Mouse (Mus musculus) adrenal gland, postnatal 14 days (tissue): Measurements from ENCODE around the gene Lin54. TPM values are rescaled to one million over a fixed set of nuclear protein-coding genes. Genes with fewer than 3 reads are reported as not detected.

Experiments
- DNase-seq: peaks from one replicate; pipeline ENCODE4 v3.0.0; 2021; ENCODE audit warnings: mixed read lengths
- microRNA-seq, 2 experiments: library from miRNA; unstranded; fragments of <30 nt; microRNA quantifications; one replicate each; pipeline ENCODE4 v1.2.0; 2021
- total RNA-seq: library from RNA; stranded (reverse); gene quantifications from 2 replicates; pipeline ENCODE4 v1.2.3, GENCODE M21; 2021

Lin54 gene
- total RNA-seq, 1 experiment from 2014 or later: 15.7 TPM

- no peak for DNase-seq
Observed at GRCm38 (mm10) chr5:100418077-100418476, 82.4 kb downstream of the Lin54 start.

GRCm38 (mm10) chr5:100415761-100416590 lies 84.5 kb downstream of the Lin54 start, which contains the start of gene Sec31a:
Gene Sec31a, minus strand, starts transcription at chr5:100416234.
- peak; percentile 99 for DNase-seq

GRCm38 (mm10) chr5:100414474-100415196 lies 85.8 kb downstream of the Lin54 start:
- DNase-seq: no peak

- no peak for DNase-seq
Observed at GRCm38 (mm10) chr5:100412886-100413285, 87.6 kb downstream of the Lin54 start.

DNA sequence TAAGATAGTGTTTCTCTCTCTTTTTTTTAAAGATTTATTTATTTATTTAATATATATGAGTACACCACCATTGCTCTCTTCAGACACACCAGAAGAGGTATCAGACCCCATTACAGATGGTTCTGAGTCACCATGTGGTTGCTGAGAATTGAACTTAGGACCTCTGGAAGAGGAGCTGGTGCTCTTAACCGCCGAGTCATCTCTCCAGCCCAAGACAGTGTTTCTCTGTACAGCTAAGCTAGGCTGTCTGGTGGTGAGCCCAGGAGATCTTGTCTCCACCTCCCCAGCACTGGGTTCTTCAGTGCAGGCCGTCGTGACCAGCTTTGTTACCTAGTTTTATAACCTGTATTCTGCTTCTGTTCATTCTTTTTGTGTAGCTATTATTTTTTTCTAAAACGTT lies 90.2 kb downstream of the Lin54 start:
- DNase-seq: no peak

DNA sequence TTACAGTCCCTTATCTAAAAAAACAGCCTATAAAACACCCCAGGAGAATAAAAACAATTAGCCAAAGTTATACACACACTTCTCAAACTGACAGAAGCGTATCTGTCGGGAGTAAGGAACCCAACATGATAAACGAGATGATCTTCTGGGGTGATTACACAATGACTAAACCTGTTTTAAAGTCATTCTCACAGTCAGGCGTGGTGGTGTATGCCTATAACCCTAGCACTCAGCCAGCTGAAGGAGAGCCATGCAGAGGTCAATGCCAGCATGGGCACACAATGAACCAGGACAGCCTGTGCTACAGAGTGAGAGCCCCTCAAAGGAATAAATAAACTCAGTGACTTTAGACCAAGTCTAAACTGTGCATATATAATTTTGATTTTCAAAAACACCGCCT lies 92.0 kb downstream of the Lin54 start:
- DNase-seq: no peak

DNA sequence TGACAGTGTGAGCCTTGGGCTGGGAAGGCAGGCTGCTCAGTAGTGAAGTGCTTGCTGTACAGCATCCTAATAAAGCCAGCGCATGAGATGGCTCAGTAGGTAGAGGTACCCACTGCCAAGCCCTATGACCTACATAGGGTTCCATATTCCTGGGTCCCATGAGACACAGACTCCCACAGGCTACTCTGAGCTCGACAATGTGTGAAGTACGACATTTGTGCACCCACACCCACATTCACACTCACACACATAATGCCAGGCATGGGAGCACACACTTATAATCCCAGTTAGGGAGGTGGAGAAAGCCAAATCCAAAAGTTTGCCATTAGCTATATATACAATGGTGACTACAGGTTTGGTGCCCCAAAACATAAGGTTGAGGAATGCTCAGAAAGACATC lies 103.7 kb downstream of the Lin54 start:
- DNase-seq: no peak

DNA sequence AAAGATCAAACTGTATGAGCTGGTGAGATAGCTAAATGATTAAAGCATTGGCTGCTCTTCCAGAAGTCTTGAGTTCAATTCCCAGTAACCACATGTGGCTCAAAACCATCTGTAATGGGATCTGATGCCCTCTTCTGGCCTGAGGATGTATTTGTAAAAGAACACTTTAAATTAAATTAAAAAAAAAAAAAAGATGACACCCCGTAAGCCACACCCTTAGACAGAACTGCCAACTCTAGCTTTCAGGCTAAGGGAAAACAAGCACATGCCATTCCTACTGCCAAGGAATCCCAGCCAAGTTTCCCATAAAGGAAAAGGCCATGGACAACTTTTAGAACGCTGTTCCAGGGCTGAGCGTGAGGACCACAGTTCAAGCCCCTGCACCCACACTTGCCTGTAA lies 106.8 kb downstream of the Lin54 start:
- DNase-seq: no peak

GRCm38 (mm10) chr5:100392436-100392955 lies 107.9 kb downstream of the Lin54 start:
- DNase-seq: peak; percentile 65

Small RNA genes lying within 50 kb of the gene (microRNA-seq; reads per million reads assigned to microRNA genes)
- 0 reads per million in 2 experiments for gene Gm23222

Other genes with a start within 250 kb of the Lin54 start
- gene Sec31a, start 84.4 kb downstream of the Lin54 start, total RNA-seq: 160 and 173 TPM in 2 replicates
- 61.9 and 63.4 TPM in 2 replicates for gene Cops4, start 17.7 kb upstream of the Lin54 start, total RNA-seq
- 9.2 and 10.8 TPM in 2 replicates for gene Plac8, start 71.6 kb upstream of the Lin54 start, total RNA-seq
- gene Coq2, start 174.5 kb upstream of the Lin54 start, total RNA-seq: 59.7 and 60.6 TPM in 2 replicates
- gene Hpse, start 219.1 kb upstream of the Lin54 start, total RNA-seq: 1.3 and 2.8 TPM in 2 replicates